Mouse (Mus musculus) adrenal gland, adult (tissue): ENCODE results near the gene Vwa1.
"Not testable (repeated sequence)": the region's sequence is repeated elsewhere in the genome, so short reads cannot be mapped to it uniquely, and the experiment has no call there.

Experiments
- DNase-seq, 2 experiments: peaks; one replicate each; pipeline ENCODE4 v3.0.0; 2022 to 2023; ENCODE audit warnings: low spot score in 1 of 2; ENCODE audit not compliant: inconsistent age in 2 of 2

Vwa1 gene

GRCm38 (mm10) chr4:155774280-155774754 lies at the start of gene Vwa1:
Gene Vwa1, minus strand, starts transcription at chr4:155774698.
- DNase-seq = peak; percentile 91 to 96

GRCm38 (mm10) chr4:155823443-155823842 lies 48.9 kb upstream of the Vwa1 start:
- DNase-seq = peak; percentile 38 to 83

- DNase-seq = peak in 1 of 2 experiments; percentile 56
Observed at GRCm38 (mm10) chr4:155821025-155821424, 46.5 kb upstream of the Vwa1 start.

GRCm38 (mm10) chr4:155817533-155817932 lies 43.0 kb upstream of the Vwa1 start:
- DNase-seq = peak in 1 of 2 experiments; percentile 16

- DNase-seq = peak; percentile 46 to 77
Observed at GRCm38 (mm10) chr4:155812665-155813181, 38.2 kb upstream of the Vwa1 start.

- peak; percentile 96 to 98 for DNase-seq
Observed at GRCm38 (mm10) chr4:155811929-155812664, 37.6 kb upstream of the Vwa1 start, which contains the start of gene Ccnl2. Gene Ccnl2, plus strand, starts transcription at chr4:155812489.

GRCm38 (mm10) chr4:155807841-155808240 lies 33.3 kb upstream of the Vwa1 start:
- DNase-seq = no peak

- DNase-seq = peak; percentile 95 to 98
Observed at GRCm38 (mm10) chr4:155803340-155804041, 29.0 kb upstream of the Vwa1 start.

- DNase-seq = peak in 1 of 2 experiments; percentile 54
Observed at GRCm38 (mm10) chr4:155802741-155803339, 28.3 kb upstream of the Vwa1 start, which contains the start of gene Mrpl20. Gene Mrpl20, plus strand, starts transcription at chr4:155802878.

- DNase-seq = peak in 1 of 2 experiments; percentile 18
Observed at GRCm38 (mm10) chr4:155802075-155802474, 27.6 kb upstream of the Vwa1 start.

- no peak for DNase-seq
Observed at GRCm38 (mm10) chr4:155793730-155794129, 19.2 kb upstream of the Vwa1 start.

GRCm38 (mm10) chr4:155791240-155791933 lies 16.9 kb upstream of the Vwa1 start:
- peak in 1 of 2 experiments; percentile 21 for DNase-seq

GRCm38 (mm10) chr4:155790650-155791161 lies 16.2 kb upstream of the Vwa1 start:
- no peak for DNase-seq

GRCm38 (mm10) chr4:155790021-155790489 lies 15.6 kb upstream of the Vwa1 start, which contains the start of gene Ankrd65:
Gene Ankrd65, plus strand, starts transcription at chr4:155790439.
- no peak for DNase-seq

GRCm38 (mm10) chr4:155788833-155789232 lies 14.3 kb upstream of the Vwa1 start:
- not testable (repeated sequence) for DNase-seq

GRCm38 (mm10) chr4:155788300-155788699 lies 13.8 kb upstream of the Vwa1 start:
- no peak for DNase-seq

- DNase-seq = peak in 1 of 2 experiments; percentile 25
Observed at GRCm38 (mm10) chr4:155785819-155786218, 11.3 kb upstream of the Vwa1 start, which contains the start of gene Tmem88b. Gene Tmem88b, minus strand, starts transcription at chr4:155785874.

GRCm38 (mm10) chr4:155785246-155785645 lies 10.7 kb upstream of the Vwa1 start:
- DNase-seq = no peak

GRCm38 (mm10) chr4:155784081-155784701 lies 9.7 kb upstream of the Vwa1 start:
- peak; percentile 84 to 94 for DNase-seq
